Mouse (Mus musculus) brain, embryonic 14.5 days (tissue): ENCODE results near the gene Atg14.

Source experiments
- CTCF ChIP-seq: fragments of 200-500 bp; IDR thresholded peaks from 2 replicates; pipeline ENCODE4 v1.5.1; 2012; ENCODE audit warnings: inconsistent platforms, mild to moderate bottlenecking, moderate library complexity, borderline replicate concordance; ENCODE audit not compliant: insufficient read depth, insufficient read length; ENCODE audit errors: extremely low read depth
- POLR2A ChIP-seq: fragments of 200-500 bp; IDR thresholded peaks from 2 replicates; pipeline ENCODE4 v1.6.1; 2012; ENCODE audit warnings: mild to moderate bottlenecking, inconsistent platforms, borderline replicate concordance; ENCODE audit not compliant: poor library complexity, insufficient read depth, insufficient read length, severe bottlenecking; ENCODE audit errors: extremely low read depth

GRCm38 (mm10) chr14:47532496-47532895 is 38.0 kb downstream of the Atg14 start:
- TF ChIP-seq POLR2A = no peak
- TF ChIP-seq CTCF = no peak
